Mouse (Mus musculus) layer of hippocampus, postnatal 25 days (tissue): ENCODE results near the gene Olfr1265. TPM values are rescaled to one million over a fixed set of nuclear protein-coding genes. Genes with fewer than 3 reads are reported as not detected.

Experiments
- DNase-seq, 2 experiments: peaks; one replicate each; pipeline ENCODE4 v3.0.0; 2022; ENCODE audit warnings: mixed read lengths in 2 of 2, low spot score in 1 of 2; ENCODE audit errors: extremely low spot score in 1 of 2
- total RNA-seq, 2 experiments: library from RNA; stranded (reverse); gene quantifications; 2 replicates each; pipeline ENCODE4 v1.2.3; 2021

Gene Olfr1265
- not detected for total RNA-seq

DNA sequence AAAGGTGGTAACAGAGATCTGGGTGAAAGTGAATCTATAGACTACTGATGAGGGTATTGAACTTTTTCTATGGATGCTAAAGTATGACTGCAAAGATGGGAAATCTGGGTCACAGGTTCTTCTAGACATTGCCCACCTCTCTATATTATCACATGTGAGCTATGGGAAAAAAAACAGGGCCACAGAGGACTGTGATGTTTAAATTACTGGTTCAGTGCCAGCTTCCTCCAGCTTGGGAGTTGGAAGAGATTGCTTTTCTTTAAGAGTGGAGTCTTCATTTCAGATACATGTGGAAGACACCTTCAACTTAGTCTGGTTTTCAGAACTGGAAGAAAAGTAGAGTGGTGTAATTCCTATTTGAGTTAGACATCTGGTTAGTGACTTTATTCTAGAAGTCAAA lies at the start of gene Olfr1265:
Gene Olfr1265 (plus strand): TSS at position 301 of the 400 bp plus-strand sequence.
- no peak for DNase-seq

DNA sequence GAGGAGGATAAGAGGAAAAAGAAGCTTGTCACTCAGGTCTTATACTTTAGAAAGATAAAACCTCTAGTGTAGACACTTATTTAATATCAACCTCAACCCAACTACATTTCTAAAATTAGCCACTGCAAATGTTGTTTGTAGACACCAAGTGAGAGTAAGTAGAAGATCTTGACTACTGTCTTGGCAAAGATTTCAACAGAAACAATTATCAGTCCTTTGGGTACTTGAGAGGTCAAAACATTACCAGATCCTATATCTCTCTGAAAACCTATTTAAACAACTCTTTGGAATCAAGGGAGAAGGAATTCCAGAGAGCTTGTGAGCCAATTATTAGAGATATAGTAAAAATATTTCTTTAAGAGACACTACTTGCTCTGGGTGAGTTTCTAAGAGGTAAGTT lies 44.2 kb upstream of the Olfr1265 start, which contains the start of gene Olfr1261:
Gene Olfr1261 (plus strand): TSS at position 301 of the 400 bp plus-strand sequence.
- no peak for DNase-seq

DNA sequence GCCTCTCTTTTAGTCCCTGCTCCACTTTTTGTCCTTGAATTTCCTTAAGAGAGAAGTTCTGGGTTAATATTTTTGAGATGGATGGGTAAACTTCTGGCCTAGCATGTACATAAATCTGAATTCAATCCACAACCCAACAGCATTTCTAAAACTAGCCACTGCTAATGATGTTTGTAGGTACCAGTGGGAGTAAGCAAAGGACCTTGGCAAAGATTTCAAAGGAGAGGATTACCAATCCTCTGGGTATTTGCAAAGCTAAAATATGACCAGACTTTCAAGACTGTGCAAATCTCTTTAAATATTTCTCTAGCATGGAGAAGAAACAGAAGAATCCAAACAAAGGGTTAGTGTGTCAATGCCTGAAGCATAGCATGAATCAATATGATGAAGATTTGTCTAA lies 35.3 kb upstream of the Olfr1265 start, which contains the start of gene Olfr1262:
Gene Olfr1262 (plus strand): TSS at position 301 of the 400 bp plus-strand sequence.
- DNase-seq = no peak

DNA sequence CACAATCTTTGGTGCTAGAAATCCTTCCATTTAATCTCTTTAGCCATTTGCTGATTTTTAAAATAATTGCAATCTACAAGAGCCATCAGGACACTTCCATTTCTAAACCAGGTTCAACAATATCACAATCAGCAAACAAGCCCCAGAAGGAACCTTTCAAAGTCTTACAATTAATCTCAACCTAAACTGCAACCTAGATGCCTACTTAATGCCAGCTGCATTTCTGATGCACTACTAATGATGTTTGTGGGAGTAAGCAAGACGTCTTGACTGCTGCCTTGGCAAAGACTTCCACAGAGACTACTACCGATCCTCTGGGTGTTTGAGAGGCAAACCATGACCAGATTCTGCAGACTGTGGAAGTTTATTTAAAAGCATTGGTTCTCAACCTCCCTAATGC lies 23.3 kb upstream of the Olfr1265 start, which contains the start of gene Olfr1263:
Gene Olfr1263 (plus strand): TSS at position 301 of the 400 bp plus-strand sequence.
- DNase-seq = no peak

DNA sequence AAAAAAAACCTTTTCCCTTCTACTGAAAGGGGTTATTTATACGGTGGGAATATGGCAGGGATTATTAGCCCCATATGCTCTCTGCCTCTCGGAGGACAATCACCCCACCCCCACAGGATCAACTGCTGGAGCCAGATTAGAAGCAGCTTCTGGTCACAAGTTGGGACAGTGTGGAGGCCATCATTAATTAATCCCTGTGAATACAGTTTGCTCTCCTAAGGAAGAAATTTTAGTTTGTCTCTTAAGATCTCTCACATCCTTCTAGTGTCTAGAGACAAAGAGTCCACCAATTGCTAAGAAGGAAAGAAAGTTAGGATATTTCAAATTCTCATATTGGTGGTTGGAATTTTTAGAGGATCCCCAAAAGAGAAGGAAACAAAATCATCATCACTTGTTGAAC lies 9.7 kb upstream of the Olfr1265 start, which contains the start of gene Olfr1264:
Gene Olfr1264 (minus strand): TSS at position 101 of the 400 bp plus-strand sequence.
- no peak for DNase-seq

DNA sequence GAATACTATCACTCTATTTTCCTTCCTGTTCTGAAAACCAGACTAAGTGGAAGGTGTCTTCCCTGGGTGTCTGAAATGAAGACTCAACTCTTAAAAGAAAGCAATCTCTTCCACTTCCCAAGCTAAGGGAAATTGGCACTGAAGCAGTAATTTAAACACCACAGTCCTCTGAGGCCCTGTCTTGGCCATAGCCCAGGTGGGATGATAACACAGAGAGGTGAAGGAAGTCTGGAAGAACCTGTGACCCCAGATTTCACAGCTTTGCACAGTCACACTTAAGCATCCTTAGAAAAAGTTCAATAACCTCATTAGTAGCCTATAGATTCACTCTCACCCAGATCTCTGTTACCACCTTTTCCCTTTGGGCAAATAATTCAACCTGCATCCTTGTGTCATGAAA lies 28.4 kb downstream of the Olfr1265 start, which contains the start of gene Olfr140:
Gene Olfr140 (minus strand): TSS at position 101 of the 400 bp plus-strand sequence.
- no peak for DNase-seq

DNA sequence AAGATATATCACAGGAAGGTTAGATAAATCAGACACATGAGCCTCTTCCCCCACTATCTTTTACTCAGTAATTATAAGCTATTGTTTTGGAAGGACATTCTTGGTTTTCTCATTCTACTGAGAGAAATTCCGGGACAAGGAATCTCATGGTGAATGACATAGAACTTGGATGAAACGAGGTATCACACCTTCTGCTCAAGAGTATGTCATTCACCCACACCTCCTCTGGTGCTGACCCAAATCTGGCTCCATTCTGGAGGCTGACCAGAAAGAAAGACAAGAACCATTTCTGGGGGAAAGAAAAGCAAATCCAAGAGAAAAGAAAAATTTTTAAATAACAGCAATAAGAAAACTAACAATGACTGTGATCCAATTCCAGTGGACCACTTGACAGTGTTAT lies 34.9 kb downstream of the Olfr1265 start:
- DNase-seq = no peak

Other genes with a start within 250 kb of the Olfr1265 start
- not detected for gene Olfr1254, start 241.7 kb upstream of the Olfr1265 start, total RNA-seq
- not detected for gene Olfr1255, start 223.3 kb upstream of the Olfr1265 start, total RNA-seq
- not detected for gene Olfr1256, start 193.8 kb upstream of the Olfr1265 start, total RNA-seq
- not detected for gene Olfr48, start 187.1 kb upstream of the Olfr1265 start, total RNA-seq
- gene Olfr1257, start 156.9 kb upstream of the Olfr1265 start, total RNA-seq = not detected
- gene Olfr1258, start 108.0 kb upstream of the Olfr1265 start, total RNA-seq = not detected
- gene Olfr1259, start 86.7 kb upstream of the Olfr1265 start, total RNA-seq = not detected
- not detected for gene Olfr1260, start 61.0 kb upstream of the Olfr1265 start, total RNA-seq
- not detected for gene Olfr1261, start 44.1 kb upstream of the Olfr1265 start, total RNA-seq
- not detected for gene Olfr1262, start 35.2 kb upstream of the Olfr1265 start, total RNA-seq
- not detected for gene Olfr1263, start 23.2 kb upstream of the Olfr1265 start, total RNA-seq
- gene Olfr1264, start 9.8 kb upstream of the Olfr1265 start, total RNA-seq = not detected
- gene Olfr140, start 28.3 kb downstream of the Olfr1265 start, total RNA-seq = not detected
- not detected for gene Olfr1269, start 86.1 kb downstream of the Olfr1265 start, total RNA-seq
- gene Olfr32, start 107.0 kb downstream of the Olfr1265 start, total RNA-seq = not detected
- gene Olfr1270, start 117.8 kb downstream of the Olfr1265 start, total RNA-seq = not detected
- under 1 TPM in 1 of 2 experiments, not detected in 1; 0.10 TPM for gene Olfr1506, start 189.2 kb downstream of the Olfr1265 start, total RNA-seq
- gene Olfr142, start 222.3 kb downstream of the Olfr1265 start, total RNA-seq = not detected
- not detected for gene Olfr1271, start 235.7 kb downstream of the Olfr1265 start, total RNA-seq